Mouse (Mus musculus): ENCODE measurements at regions not wholly inside any gene's neighbourhood (a gene's known extent, or its start where the extent isn't known, plus 50 kb on each side); places are given as distances from the start of the nearest gene placed in this dataset.

DNA sequence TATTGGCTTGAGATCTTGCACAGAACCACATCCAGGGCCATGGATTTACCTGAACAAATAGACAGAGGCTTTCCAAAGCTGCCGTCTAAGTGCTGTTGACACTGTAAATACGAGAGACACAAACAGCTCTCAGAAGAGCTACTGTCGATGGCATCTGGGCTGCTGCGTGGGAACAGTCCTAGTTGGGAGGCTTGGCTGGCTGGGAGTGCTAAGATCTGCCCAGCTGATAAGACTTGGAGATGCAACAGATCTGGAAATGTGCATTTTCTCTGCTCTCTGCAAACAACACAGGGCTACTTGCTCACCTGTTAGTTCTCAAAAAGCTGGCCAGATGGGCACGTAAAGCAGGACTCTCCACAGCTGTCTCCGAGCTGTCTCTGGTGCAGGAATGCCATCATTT lies 78.8 kb downstream of the Thnsl2 start:
- H3K36me3 ChIP-seq (ENCODE audit: inconsistent target): no peaks in the 10 kb centered on the region
- H3K27ac ChIP-seq: no peak overlapping the region
- H3K79me2 ChIP-seq (ENCODE audit: inconsistent target): no peaks in the 10 kb centered on the region
- H3K4me3 ChIP-seq (ENCODE audit: inconsistent target): no peak overlapping the region
- WGBS (ENCODE audit: missing documents): 61% methylated on average over 6 of the region's 6 CpGs

DNA sequence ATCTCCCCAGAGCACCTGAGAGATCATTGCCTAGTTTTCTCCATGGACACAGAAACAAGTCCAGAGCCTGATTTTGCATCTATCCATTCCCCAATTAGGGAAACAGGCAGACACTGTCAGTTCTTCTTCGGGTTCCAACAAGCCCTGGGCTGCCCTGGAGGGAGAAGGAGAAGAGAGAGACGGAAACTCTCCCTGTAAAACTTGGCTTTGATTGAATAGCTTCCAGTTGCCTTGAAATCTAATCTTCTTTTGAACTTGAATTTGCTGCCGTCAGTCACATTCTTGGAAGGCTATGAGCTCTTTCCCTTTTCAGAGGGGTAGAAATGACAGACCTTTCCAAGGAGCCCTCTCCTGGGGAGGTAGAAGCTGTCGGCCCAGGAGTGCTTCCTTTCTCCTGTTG lies 75.0 kb downstream of the Thnsl2 start:
- Histone ChIP-seq H3K79me2 (ENCODE audit: inconsistent target) (no peaks in the 10 kb centered on the region), H3K27ac (no peak overlapping the region), H3K4me3 (ENCODE audit: inconsistent target) (no peak overlapping the region), H3K36me3 (ENCODE audit: inconsistent target) (no peaks in the 10 kb centered on the region)
- 71% methylated on average over 4 of the region's 4 CpGs for WGBS (ENCODE audit: missing documents)

DNA sequence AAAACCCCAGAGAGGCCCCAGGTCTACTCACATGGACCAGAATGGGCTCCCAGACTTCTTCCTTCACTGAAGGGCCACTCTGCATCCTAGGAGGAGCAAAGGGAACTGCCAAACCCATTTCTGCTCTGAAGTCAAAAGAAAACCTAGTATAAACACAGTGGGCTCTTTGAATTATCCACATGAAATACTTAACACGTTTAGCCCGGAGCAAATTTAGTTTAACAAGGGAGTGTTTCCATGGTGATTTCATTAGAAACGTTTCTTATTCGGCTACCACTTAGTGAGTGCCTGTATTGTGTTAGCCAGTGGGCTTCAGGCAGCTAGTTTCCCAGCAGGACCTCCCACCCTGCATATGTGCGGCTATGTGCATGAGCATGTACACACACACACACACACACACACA lies 69.4 kb downstream of the Thnsl2 start:
- H3K27ac ChIP-seq: no peak overlapping the region
- H3K79me2 ChIP-seq (ENCODE audit: inconsistent target): no peaks in the 10 kb centered on the region
- H3K36me3 ChIP-seq (ENCODE audit: inconsistent target): no peaks in the 10 kb centered on the region
- no peak overlapping the region for H3K4me3 ChIP-seq (ENCODE audit: inconsistent target)
- 90% methylated on average over 4 of the region's 5 CpGs for WGBS (ENCODE audit: missing documents)
